Mouse (Mus musculus) E14TG2a.4 (cell line): ENCODE data around the gene 4921501E09Rik.

Source experiments
- CTCF ChIP-seq: conservative IDR thresholded peaks from 2 replicates; pipeline ENCODE4 v1.5.1; 2014; ENCODE audit warnings: low read length
- NANOG ChIP-seq: IDR thresholded peaks from 2 replicates; pipeline ENCODE4 v1.6.1; 2014; ENCODE audit warnings: borderline replicate concordance, low read length, mixed read lengths
- POU5F1 ChIP-seq: IDR thresholded peaks from 2 replicates; pipeline ENCODE4 v1.6.1; 2014; ENCODE audit warnings: low read length, borderline replicate concordance

- no peak for TF ChIP-seq CTCF
- no peak for TF ChIP-seq POU5F1
- TF ChIP-seq NANOG: no peak
These were observed 23.8 kb upstream of the 4921501E09Rik start for GRCm38 (mm10) chr17:33091630-33092029.
